Mouse (Mus musculus) neural tube, embryonic 10.5 days (tissue): ENCODE results near the gene Pakap.

ENCODE experiments used
- DNase-seq: peaks from one replicate; pipeline ENCODE4 v3.0.0-alpha.2; 2017; ENCODE audit warnings: low spot score; ENCODE audit errors: extremely low spot score

The Pakap gene

DNA sequence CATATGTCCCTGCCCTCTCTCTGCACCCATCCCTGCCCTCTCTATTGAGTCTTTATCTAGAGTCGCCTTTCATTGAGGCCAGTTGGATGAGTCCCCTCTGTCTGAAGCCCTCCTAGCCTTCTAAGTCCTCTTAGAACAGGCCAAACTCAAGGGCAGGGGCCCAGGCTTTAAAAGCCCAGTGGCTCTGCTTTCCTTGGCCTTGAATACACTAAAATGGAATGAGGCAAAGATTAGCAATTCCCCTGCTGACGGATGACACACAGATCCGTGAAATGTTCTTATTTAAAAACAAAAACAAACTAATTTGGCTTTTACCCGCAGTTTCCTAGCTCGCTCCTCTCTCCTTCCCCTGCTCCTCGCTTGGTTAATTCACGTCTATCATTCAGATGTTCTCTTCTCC, 194.4 kb downstream of the Pakap start:
- DNase-seq: no peak

- DNase-seq: no peak
Observed at GRCm38 (mm10) chr4:57764392-57764791, 196.4 kb downstream of the Pakap start.

DNA sequence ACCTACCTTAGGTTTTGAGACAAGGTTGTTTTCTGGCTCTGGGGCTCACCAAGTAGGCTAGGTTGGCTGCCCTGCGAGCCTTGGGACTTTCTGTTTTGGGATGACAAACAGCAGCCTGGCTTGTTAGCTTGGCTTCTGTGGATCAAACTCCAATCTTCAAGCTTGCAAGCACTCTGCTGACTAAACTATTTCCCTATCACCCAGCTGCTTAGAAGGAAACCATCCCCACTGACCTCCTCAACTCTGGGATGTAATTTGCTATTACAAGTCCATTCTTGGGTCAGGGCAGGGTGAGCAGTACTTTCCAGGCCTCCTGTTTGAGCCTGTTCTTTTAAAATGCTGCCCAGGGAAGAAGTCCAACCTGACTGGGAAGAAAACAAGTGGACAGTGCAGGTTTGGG, 196.9 kb downstream of the Pakap start:
- no peak for DNase-seq

DNA sequence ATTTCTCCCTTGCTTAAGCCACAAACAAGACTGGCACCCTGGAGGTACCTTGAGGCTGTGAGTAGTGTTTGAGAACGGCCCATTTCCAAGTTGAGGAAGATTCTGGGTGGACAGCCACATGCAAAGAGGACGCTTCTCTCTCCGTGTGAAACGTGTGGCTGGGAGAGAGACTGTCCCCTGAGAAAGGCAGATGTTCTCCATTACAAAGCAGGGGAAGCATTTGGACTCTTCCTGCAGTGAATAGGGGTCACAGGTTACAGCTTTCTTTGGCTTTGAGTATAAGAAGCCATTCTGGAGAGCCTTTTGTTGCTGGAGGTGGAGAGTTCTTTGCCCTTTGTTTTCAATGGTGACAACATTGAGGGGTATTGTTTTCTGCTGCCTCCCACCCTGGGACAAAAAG, 197.8 kb downstream of the Pakap start:
- peak; percentile 48 for DNase-seq

DNA sequence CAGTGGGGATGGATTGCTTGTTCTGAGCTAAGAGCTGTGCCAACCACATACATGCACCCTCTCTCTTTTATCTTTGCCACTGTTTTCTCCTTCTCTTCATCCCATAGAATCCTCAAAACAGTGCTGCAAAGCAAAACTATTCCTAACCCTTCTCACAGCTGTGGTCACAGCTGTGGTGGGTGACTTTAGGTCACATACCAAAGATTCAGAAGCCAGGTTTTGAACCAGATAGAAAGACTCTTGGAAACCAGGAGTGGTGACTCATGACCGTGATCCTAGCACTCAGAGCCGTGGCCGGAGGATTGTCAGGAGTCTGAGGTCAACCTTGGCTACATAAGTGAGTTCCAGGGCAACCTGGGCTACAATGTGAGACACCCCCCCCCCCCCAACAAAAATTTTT, 201.0 kb downstream of the Pakap start:
- peak; percentile 23 for DNase-seq

DNA sequence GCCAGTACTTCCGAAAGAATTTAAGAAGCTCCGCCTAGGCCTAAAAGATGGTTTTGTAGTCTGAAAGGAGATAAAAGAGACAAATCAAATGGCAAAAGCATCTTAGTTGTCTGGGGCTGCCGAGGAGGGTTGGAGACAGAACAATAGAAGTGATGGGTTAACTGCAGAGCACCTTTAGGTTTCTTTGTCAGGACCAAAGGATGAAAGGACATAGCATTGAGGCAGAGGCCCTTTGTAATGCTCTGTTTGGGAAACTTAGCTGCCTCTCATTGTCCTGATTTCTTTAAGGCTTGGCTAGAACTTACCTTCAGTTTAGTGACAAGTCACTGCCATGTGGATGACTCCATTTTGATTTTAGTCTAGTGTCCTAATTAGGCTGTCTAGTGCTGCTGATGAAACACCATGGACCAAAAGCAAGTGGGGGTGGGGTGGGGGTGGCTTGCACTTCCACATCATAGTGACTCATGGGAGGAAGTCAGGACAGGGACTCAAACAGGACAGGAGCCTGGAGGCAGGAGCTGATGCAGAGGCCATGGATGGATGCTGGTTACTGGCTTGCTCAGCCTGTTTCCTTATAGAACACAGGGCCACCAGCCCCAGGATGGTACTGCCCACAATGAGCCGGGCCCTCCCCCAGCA, 202.3 kb downstream of the Pakap start:
- no peak for DNase-seq

DNA sequence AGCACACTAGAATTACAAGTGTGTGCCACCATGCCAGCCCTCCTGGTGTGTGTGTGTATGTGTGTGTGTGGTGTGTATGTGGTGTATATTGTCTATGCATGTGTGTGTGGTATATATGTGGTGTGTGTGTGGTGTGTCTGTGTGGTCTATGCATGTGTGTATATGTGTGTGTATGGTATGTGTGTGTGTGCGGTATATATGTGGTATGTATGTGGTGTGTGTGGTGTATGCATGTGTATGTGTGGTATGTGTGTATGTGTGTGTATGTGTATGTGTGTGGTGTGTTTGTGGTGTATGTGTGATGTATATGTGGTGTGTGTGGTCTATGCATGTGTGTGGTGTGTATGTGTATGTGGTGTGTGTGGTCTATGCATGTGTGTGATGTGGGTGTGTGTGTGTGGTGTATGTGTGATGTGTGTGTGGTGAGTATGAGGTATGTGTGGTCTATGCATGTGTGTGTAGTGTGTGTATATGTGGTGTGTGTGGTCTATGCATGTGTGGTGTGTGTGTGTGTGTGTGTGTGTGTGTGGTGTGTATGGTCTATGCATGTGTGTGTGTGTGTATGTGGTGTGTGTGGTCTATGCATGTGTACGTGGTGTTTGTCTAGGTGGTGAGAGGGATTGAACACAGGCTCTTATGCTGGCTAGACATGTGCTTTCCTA, 203.7 kb downstream of the Pakap start:
- no peak for DNase-seq

DNA sequence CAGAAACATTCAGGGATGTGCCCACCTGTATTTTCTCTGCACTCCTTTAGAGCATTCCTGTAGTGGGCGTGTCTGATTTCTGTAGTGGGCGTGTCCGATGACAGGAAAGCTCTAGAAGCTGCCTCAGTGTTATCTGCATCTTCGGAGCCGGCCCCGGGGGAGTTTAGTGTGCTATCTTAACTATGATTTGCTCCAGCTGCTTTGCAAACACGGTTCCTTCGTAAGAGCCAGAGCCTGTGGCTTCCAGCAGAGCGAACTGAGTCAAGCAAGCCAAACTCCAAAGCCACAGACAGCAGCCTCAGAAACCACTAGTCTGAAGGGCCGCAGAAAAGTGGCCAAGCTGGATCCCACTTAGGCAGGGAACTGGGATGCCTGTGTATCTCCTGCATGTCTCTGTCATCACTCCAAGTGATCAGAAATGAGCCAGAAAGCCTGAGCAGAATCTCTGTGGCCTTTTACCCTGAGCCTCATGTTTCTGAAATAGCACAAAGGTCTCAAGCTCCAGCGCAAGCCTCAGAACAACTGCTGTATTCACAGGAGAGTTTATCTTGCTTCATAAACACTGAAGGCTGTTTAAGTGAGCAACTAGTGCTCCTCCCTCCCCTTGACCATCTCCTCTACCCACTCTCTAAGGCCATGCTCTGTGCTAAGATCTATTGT, 205.0 kb downstream of the Pakap start:
- no peak for DNase-seq

DNA sequence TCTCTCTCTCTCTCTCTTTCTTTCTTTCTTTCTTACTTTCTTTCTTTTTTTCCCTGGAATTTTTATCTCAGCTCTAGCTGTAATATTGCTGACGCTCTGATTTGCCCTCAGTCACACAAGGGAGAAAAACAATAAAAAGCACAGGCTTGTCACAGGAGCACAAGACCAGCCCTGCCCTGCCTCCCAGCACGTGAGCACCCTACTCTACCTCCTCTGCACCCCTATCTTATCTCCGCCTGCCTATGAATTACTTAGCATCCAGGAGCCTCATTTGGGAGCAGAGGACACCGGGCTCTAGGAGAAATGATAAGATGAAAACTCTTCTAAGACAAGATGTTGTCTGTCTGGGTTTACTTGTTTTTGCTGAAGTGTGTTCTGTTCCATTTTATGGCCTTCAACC, 206.5 kb downstream of the Pakap start:
- no peak for DNase-seq

DNA sequence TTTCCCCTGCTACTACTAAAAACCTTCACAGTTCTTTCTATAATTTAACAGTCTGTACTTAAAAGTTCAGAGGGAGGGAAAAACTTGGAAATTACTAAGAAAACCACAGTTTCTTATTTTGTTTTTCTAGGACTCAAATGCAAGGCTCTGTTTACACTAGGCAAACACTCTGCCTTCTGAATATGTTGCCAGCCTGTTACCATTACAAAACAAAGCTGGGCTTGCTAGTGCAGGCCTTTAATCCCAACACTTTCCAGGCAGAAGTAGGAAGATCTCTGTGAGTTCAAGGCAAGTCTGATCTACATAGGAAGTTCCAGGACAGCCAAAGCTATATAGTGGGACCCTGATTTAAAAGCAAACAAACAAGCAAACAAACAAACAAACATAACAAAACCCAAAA, 207.6 kb downstream of the Pakap start:
- no peak for DNase-seq

GRCm38 (mm10) chr4:57780403-57780802, 212.4 kb downstream of the Pakap start:
- peak; percentile 30 for DNase-seq

DNA sequence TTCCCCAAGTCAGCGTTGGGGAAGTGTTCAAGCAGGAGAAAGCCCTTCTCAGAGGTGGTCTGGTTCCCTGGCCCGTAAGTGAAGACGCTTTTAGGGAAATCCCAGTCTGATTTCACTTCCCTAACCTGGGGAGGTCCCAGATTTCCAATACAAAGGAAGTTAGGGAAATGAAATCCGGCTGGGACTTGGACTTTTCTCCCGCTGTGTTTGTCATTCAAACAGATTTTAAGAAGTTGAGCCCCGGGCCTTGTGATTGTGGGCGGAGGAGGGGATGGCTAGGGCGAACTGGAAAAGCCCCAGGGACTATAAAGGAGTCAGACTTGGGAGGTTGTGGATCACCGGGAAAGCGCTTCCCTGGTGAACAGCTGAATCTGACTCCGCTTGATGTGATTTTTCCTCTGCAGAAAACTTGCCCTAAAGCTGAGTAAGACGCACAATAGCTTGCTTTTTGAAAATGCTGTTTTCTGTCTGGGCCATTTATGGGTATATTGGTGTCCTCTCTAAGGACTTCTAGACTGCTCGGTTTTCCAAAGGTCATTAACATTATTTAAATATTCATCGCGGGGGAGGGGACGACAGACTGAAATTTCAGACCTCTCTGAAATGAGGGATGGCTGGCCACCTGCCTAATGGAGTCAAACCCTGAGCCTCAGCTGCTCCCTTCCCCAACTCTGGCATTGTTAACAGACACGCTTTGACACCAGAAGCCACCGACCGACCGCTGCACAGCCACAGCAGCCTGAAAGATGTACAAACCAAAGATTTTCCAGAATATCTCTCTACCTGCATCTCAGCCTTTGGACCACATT, 213.1 kb downstream of the Pakap start:
- peak; percentile 49 for DNase-seq

GRCm38 (mm10) chr4:57781994-57782393, 214.0 kb downstream of the Pakap start:
- peak; percentile 79 for DNase-seq

GRCm38 (mm10) chr4:57782549-57783390, 214.8 kb downstream of the Pakap start:
- DNase-seq: peak; percentile 54

GRCm38 (mm10) chr4:57783391-57783770, 215.4 kb downstream of the Pakap start:
- no peak for DNase-seq

GRCm38 (mm10) chr4:57783853-57784600, 216.0 kb downstream of the Pakap start:
- DNase-seq: no peak

GRCm38 (mm10) chr4:57788709-57789108, 220.7 kb downstream of the Pakap start:
- DNase-seq: no peak

DNA sequence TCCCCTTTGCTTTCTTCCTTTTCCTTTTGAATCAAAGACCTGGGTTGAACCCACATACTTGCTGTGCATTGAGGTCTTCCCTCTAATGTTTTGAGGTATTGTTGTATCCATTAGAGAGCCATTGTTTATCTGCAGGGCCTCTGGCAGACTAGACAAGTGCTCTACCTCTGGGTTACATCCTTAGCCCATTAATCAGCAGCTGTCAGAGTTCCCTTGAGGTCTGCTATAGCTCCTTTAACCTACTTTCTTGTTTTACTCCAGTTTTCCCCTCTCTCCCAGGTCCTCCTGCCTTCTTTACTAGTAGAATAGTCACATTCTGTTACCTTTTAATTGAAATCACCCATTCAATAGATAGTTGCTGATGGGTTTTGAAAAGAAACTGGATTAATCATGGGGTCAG, 221.1 kb downstream of the Pakap start:
- DNase-seq: no peak

DNA sequence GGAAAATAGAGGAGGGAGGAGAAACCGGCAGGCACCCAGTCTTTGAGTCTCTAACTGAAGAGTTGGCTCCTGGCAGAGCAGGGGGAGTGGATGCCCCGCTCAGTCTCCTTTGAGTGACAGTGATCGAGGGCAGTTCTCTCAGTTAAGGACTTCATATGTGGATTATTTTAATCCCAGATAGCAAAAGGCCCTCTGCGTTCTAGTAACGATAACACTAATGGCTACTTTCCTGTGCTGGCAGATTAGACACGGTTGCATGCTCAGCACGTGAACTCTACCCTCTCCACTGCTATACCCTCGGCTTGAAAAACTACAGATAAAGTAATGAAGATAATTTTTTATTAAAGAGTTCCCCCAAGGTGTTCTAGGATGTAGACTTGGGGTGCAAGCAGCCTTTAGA, 226.0 kb downstream of the Pakap start:
- no peak for DNase-seq

GRCm38 (mm10) chr4:57794547-57794946, 226.6 kb downstream of the Pakap start:
- DNase-seq: no peak
